ENCODE assay signal across 8 mouse cellular contexts in genomic region chr3:58414234-58414938, GRCm38 (mm10). TPM values are rescaled to one million over a fixed set of nuclear protein-coding genes. Genes with fewer than 3 reads are reported as not detected.
A peak's percentile ranks its signal among the peaks of the same experiment; 100 is the strongest.
DNase-seq lines count a peak whose midpoint lies in the region; ATAC-seq and TF ChIP-seq lines count a peak whose summit lies in the region.

TSS of gene Tsc22d2 (plus strand) at chr3:58414715.

- no peaks in the 10 kb centered on the region for H3K4me1 ChIP-seq in cortical plate, adult 2 months (ENCODE audit: control insufficient read depth, insufficient read depth, low read length)
- peaks cover 8% of the 10 kb centered on the region; the same call in 1 of the 2 replicates for H3K4me1 ChIP-seq in hindbrain, postnatal 0 days (ENCODE audit: insufficient read depth, low read length)

- ATAC-seq in hindbrain, postnatal 0 days = peak; percentile 84
- peak; percentile 53 for ATAC-seq in megakaryocyte, adult 5-6 weeks (ENCODE audit: poor library complexity, severe bottlenecking)

- peak within 1 kb of the TSS; percentile 95 for H3K27ac ChIP-seq in cortical plate, adult 2 months (ENCODE audit: insufficient read depth, low read length)
- H3K27ac ChIP-seq in hindbrain, postnatal 0 days = peak within 1 kb of the TSS; percentile 99

- TF ChIP-seq CTCF in cortical plate, adult 2 months (IDR thresholded peaks at IDR 0.05; ENCODE audit: extremely low read depth, insufficient read depth, low read length) = no peak
- no peak for TF ChIP-seq CTCF in hindbrain, postnatal 0 days (IDR thresholded peaks at IDR 0.05; ENCODE audit: low read depth)

- WGBS in hindbrain, postnatal 0 days = under 1% methylated on average over 51 of the region's 52 CpGs

- peak; percentile 92 for DNase-seq in adipocyte (ENCODE audit: low spot score)
- peak; percentile 95 for DNase-seq in gastrocnemius, adult 8-10 months (ENCODE audit: low spot score in 2 of 2)
- peak; percentile 97 for DNase-seq in hindbrain, postnatal 0 days (ENCODE audit: low spot score)
- peak; percentile 93 to 97 for DNase-seq in left cerebral cortex, adult 8-10 months (ENCODE audit: low spot score in 2 of 2)
- peak; percentile 97 for DNase-seq in right cerebral cortex, adult 18-20 months
- peak; percentile 99 for DNase-seq in urinary bladder, adult 2 months (ENCODE audit: low spot score)

- peak within 1 kb of the TSS; percentile 100 for H3K9ac ChIP-seq in hindbrain, postnatal 0 days (replicated peaks; ENCODE audit: low read length)

- peak within 1 kb of the TSS; percentile 92 for H3K4me3 ChIP-seq in cortical plate, adult 2 months (ENCODE audit: insufficient read depth, low read length)
- H3K4me3 ChIP-seq in hindbrain, postnatal 0 days (ENCODE audit: low read length) = peak within 1 kb of the TSS; percentile 89

- H3K9me3 ChIP-seq in hindbrain, postnatal 0 days (ENCODE audit: low read length) = no peaks in the 10 kb centered on the region

- H3K36me3 ChIP-seq in hindbrain, postnatal 0 days (ENCODE audit: insufficient read depth, low read length) = no peaks in the 10 kb centered on the region

- peak within 1 kb of the TSS; percentile 94 for H3K4me2 ChIP-seq in hindbrain, postnatal 0 days (ENCODE audit: low read depth, low read length)

- H3K27me3 ChIP-seq in hindbrain, postnatal 0 days (ENCODE audit: insufficient read depth, low read length) = no peaks in the 10 kb centered on the region

- TF ChIP-seq POLR2A in cortical plate, adult 2 months (IDR thresholded peaks at IDR 0.05; ENCODE audit: extremely low read depth, insufficient read depth, low read length) = peak; percentile 66

RNA-seq across cellular contexts. Expression of gene Tsc22d2, which starts in this region (rescaled TPM):
- 9.6 and 11.2 TPM in 2 replicates for polyA plus RNA-seq in cortical plate, adult 2 months (2012; rRNA removed)
- 10 to 100 TPM; 23.7 to 29.8 (median 26.0) TPM for total RNA-seq in gastrocnemius, adult 8-10 months (2022)
- total RNA-seq in hindbrain, postnatal 0 days (2014; rRNA removed) = 39.0 and 40.4 TPM in 2 replicates
- polyA plus RNA-seq in hindbrain, postnatal 0 days (2015; fragmentation: Nextera tagmentation; extraction: Ambion mirVana) = 10.3 and 10.4 TPM in 2 replicates
- 10 to 100 TPM; 30.9 to 35.8 (median 34.7) TPM for total RNA-seq in left cerebral cortex, adult 8-10 months (2022)
- 24.6 and 27.2 TPM in 2 replicates for total RNA-seq in megakaryocyte, adult 5-6 weeks (2015)
- 13.9 and 15.7 TPM in 2 replicates for total RNA-seq in megakaryocyte, adult 5-6 weeks (2017)
- 14.7 and 17.7 TPM in 2 replicates for polyA plus RNA-seq in urinary bladder, adult 2 months (2012; rRNA removed)

Comparison
In these comparisons a context has a peak if more than half of its experiments do, and no peak if none do; other contexts are left out.
1. Peak in every context shown above with its lines: DNase-seq, ATAC-seq, H3K4me3 ChIP-seq and H3K27ac ChIP-seq.